Mouse (Mus musculus): ENCODE measurements around the gene Mpig6b. TPM values are rescaled to one million over a fixed set of nuclear protein-coding genes. Genes with fewer than 3 reads are reported as not detected.
"Not testable (repeated sequence)": the region's sequence is repeated elsewhere in the genome, so short reads cannot be mapped to it uniquely, and the experiment has no call there.

The Mpig6b gene
- polyA plus RNA-seq, 2 experiments, result 0.45 to 1.3 TPM

DNA sequence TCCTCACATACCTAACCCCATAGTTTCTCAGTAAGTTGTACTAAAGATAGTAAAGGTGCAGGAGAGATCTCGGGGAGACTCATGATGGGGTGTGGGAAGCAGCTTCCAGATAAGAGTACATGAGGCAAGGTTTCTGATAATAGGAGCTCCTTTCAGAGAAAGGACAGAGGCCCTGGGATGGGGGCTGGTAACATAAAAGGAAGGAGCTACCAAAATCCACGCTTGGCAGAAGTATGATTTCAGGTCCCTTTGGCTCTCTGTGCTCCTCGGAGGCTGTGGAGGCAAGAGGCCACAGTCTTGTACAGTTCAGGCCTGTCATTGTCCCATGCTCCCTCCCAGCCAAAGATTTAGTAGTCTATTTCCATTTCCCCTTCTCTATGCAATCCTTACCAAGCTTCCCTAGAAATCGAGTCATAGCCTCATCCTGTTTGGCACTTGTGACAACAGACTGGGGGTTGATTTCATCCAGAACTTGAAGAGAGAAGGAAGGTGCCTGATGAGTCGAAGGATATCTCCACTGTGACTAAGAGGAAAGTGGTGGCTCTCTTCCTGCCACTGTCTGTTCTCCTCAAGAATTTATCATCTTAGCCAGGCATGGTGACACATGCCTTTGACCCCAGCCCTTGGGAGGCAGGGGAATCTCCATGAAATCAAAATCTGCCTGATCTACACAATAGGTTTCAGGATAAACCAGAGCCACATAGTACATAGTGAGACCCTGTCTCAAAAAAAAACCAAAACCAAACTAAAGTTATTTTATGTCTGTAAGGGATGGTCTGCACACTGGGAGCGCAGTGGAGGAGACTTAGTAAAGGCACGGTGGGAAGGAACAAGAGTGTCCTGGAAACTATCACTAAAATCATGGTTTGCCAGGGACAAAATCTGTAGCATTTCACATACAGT, 20.8 kb downstream of the Mpig6b start:
- no peak overlapping the region; the same call in 1 of the 2 replicates for H3K27ac ChIP-seq (replicated peaks; ENCODE audit: low read depth, low read length)
- no peaks in the 10 kb centered on the region for H3K36me3 ChIP-seq (ENCODE audit: control insufficient read depth, insufficient read depth, low read length)
- H3K27me3 ChIP-seq (ENCODE audit: control insufficient read depth, insufficient read depth, low read length), result no peaks in the 10 kb centered on the region
- H3K9me3 ChIP-seq (ENCODE audit: control insufficient read depth, low read length), result no peaks in the 10 kb centered on the region
- ATAC-seq (ENCODE audit: low FRiP score, low read depth) (no peak), DNase-seq (ENCODE audit: low spot score) (no peak)
- peak overlapping the region; percentile 60 for H3K4me3 ChIP-seq (replicated peaks; ENCODE audit: low read length)
- peaks cover 32% of the 10 kb centered on the region for H3K4me1 ChIP-seq (ENCODE audit: control insufficient read depth, insufficient read depth, low read length)
- peak overlapping the region; percentile 88 for H3K9ac ChIP-seq (ENCODE audit: low read depth, low read length, severe bottlenecking)
- 78% methylated on average over 7 of the region's 7 CpGs for WGBS
- TF ChIP-seq POLR2A (IDR thresholded peaks at IDR 0.05; ENCODE audit: borderline replicate concordance, extremely low read depth, insufficient read depth, insufficient read length), result no peak
- H3K4me2 ChIP-seq (replicated peaks; ENCODE audit: low read depth, low read length, severe bottlenecking), result peak overlapping the region; percentile 99

DNA sequence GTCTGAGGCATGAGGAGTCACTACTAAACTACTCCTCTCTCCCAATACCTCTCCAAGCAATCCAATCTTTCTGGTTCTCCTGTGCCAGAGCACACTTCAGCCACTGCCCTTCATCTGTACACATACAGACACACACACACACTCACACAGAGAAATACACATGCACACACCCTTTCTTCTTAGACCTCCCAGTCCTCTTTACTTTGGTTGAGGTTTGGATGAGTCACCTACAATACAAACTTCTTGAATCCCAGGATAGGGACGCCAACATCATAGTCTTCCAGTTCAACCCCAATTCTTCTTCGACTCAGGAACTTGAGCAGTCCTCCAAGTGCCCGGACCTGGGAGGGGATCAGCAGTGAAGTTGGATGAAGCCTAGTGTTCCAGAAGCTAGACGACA, 22.2 kb downstream of the Mpig6b start:
- ATAC-seq (ENCODE audit: low FRiP score, low read depth) (no peak), DNase-seq (ENCODE audit: low spot score) (no peak)
- TF ChIP-seq POLR2A (IDR thresholded peaks at IDR 0.05; ENCODE audit: borderline replicate concordance, extremely low read depth, insufficient read depth, insufficient read length), result no peak
- Histone ChIP-seq H3K36me3 (ENCODE audit: control insufficient read depth, insufficient read depth, low read length) (no peaks in the 10 kb centered on the region), H3K4me3 (replicated peaks; ENCODE audit: low read length) (no peak overlapping the region), H3K27ac (replicated peaks; ENCODE audit: low read depth, low read length) (no peak overlapping the region), H3K4me2 (replicated peaks; ENCODE audit: low read depth, low read length, severe bottlenecking) (no peak overlapping the region), H3K9ac (ENCODE audit: low read depth, low read length, severe bottlenecking) (no peak overlapping the region), H3K4me1 (ENCODE audit: control insufficient read depth, insufficient read depth, low read length) (peaks cover 23% of the 10 kb centered on the region), H3K9me3 (ENCODE audit: control insufficient read depth, low read length) (no peaks in the 10 kb centered on the region), H3K27me3 (ENCODE audit: control insufficient read depth, insufficient read depth, low read length) (no peaks in the 10 kb centered on the region)
- WGBS, result 78% methylated on average over 4 of the region's 4 CpGs

DNA sequence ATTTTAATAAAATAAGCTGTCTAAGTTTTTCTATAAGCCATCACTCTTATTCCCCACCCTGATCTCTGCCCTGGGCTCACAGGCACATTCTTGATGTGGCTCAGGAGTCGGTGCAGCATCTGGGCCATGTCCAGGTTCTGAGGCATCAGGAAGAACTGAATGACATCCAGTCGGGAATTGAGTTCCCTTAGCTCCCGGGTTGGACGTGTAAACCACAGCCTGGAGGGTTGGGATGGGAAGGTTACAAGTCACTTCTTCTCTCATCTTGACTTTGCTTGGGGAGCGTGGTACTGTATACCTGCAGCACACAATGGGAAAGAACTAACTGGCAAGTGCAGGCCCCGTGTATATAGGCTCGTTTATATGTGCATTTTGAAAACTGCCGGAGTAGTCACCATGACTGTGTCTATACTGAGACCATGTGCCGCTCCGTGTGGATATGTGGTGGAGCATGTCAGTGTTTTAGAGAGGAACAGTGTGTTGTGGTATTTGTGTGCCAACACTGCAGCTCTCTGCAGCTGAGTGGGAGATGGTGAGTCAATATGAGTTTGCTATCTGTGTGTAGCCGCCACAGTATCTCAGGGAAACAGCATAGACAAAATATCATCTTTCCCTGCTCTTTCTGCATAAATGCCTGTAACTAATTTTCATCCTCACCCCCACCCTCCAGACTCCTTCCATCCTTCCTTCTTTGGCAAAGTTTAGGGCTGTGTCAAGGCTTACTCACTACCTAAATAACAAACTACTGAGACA, 26.7 kb downstream of the Mpig6b start:
- no peak for ATAC-seq (ENCODE audit: low FRiP score, low read depth)
- no peak for DNase-seq (ENCODE audit: low spot score)
- WGBS, result 81% methylated on average over 11 of the region's 11 CpGs

DNA sequence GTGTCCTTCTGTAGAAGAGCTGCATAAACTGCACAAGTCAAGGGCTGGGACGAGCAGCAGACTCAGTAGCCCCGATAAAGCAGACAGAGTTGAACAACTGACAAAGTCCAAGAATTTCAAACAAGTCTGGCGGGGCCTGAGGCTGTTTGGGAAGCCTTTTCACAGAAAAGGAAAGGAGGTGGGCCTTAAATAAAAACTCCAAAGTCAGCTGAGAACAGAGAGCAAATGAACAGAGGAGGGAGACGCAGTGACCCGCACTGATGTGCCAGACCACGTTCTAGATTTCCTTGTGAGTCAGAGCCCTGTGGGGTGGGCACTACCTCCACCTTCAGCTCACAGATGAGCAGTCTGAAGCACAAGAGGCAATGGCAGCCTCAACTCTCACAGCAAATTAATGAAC, 31.1 kb downstream of the Mpig6b start:
- DNase-seq (ENCODE audit: low spot score), result no peak
- no peaks in the 10 kb centered on the region for H3K4me1 ChIP-seq (ENCODE audit: control insufficient read depth, insufficient read depth, low read length)
- no peaks in the 10 kb centered on the region for H3K27me3 ChIP-seq (ENCODE audit: control insufficient read depth, insufficient read depth, low read length)
- no peak overlapping the region for H3K4me3 ChIP-seq (replicated peaks; ENCODE audit: low read length)
- no peaks in the 10 kb centered on the region for H3K9me3 ChIP-seq (ENCODE audit: control insufficient read depth, low read length)
- no peak overlapping the region for H3K4me2 ChIP-seq (replicated peaks; ENCODE audit: low read depth, low read length, severe bottlenecking)
- TF ChIP-seq POLR2A (IDR thresholded peaks at IDR 0.05; ENCODE audit: borderline replicate concordance, extremely low read depth, insufficient read depth, insufficient read length), result no peak
- no peak overlapping the region for H3K9ac ChIP-seq (ENCODE audit: low read depth, low read length, severe bottlenecking)
- H3K27ac ChIP-seq (replicated peaks; ENCODE audit: low read depth, low read length), result no peak overlapping the region
- WGBS, result 75% methylated on average over 6 of the region's 6 CpGs
- no peak for ATAC-seq (ENCODE audit: low FRiP score, low read depth)
- H3K36me3 ChIP-seq (ENCODE audit: control insufficient read depth, insufficient read depth, low read length), result no peaks in the 10 kb centered on the region

More for the DNA sequence above, 26.7 kb downstream of the Mpig6b start:
- TF ChIP-seq POLR2A (IDR thresholded peaks at IDR 0.05; ENCODE audit: borderline replicate concordance, extremely low read depth, insufficient read depth, insufficient read length), result no peak
- H3K4me1 ChIP-seq (ENCODE audit: control insufficient read depth, insufficient read depth, low read length), result no peaks in the 10 kb centered on the region
- H3K36me3 ChIP-seq (ENCODE audit: control insufficient read depth, insufficient read depth, low read length), result no peaks in the 10 kb centered on the region
- H3K27me3 ChIP-seq (ENCODE audit: control insufficient read depth, insufficient read depth, low read length), result no peaks in the 10 kb centered on the region
- H3K9me3 ChIP-seq (ENCODE audit: control insufficient read depth, low read length), result no peaks in the 10 kb centered on the region
- no peak overlapping the region for H3K4me3 ChIP-seq (replicated peaks; ENCODE audit: low read length)
- no peak overlapping the region for H3K4me2 ChIP-seq (replicated peaks; ENCODE audit: low read depth, low read length, severe bottlenecking)
- H3K27ac ChIP-seq (replicated peaks; ENCODE audit: low read depth, low read length), result no peak overlapping the region
- H3K9ac ChIP-seq (ENCODE audit: low read depth, low read length, severe bottlenecking), result no peak overlapping the region

DNA sequence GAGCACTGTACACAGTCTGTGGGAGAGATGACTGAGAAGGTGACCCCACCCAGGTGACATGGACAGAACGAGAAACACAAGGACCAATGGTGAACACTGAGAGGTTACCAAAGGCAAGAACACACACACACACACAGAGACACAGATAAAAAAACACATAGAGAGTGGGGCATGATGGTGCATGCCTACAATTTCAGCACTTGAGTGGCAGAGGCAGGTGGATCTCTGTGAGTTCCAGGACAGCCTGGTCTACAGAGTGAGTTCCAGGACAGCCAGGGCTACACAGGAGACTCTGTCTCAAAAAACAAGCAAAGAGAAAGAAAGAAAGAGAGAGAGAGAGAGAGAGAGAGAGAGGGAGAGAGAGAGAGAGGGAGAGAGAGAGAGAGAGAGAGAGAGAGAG, 32.3 kb downstream of the Mpig6b start:
- not testable (repeated sequence) for H3K4me1 ChIP-seq (ENCODE audit: control insufficient read depth, insufficient read depth, low read length); H3K9me3 ChIP-seq (ENCODE audit: control insufficient read depth, low read length); H3K27ac ChIP-seq (replicated peaks; ENCODE audit: low read depth, low read length); H3K36me3 ChIP-seq (ENCODE audit: control insufficient read depth, insufficient read depth, low read length); DNase-seq (ENCODE audit: low spot score); ATAC-seq (ENCODE audit: low FRiP score, low read depth); H3K4me2 ChIP-seq (replicated peaks; ENCODE audit: low read depth, low read length, severe bottlenecking); H3K9ac ChIP-seq (ENCODE audit: low read depth, low read length, severe bottlenecking); H3K4me3 ChIP-seq (replicated peaks; ENCODE audit: low read length); H3K27me3 ChIP-seq (ENCODE audit: control insufficient read depth, insufficient read depth, low read length)
- 67% methylated on average over 1 of the region's 1 CpGs for WGBS
